Mouse (Mus musculus) cerebral cortex, adult 2 months (tissue): ENCODE results near the gene P3h4.

ENCODE experiments used
- WGBS: fragments of 180-500 bp; shearing (Covaris S2); methylation state at CpG from one replicate; pipeline ENCODE4 v1.1.7; 2018; 5-methylcytosine and 5-hydroxymethylcytosine counted together

The P3h4 gene

DNA sequence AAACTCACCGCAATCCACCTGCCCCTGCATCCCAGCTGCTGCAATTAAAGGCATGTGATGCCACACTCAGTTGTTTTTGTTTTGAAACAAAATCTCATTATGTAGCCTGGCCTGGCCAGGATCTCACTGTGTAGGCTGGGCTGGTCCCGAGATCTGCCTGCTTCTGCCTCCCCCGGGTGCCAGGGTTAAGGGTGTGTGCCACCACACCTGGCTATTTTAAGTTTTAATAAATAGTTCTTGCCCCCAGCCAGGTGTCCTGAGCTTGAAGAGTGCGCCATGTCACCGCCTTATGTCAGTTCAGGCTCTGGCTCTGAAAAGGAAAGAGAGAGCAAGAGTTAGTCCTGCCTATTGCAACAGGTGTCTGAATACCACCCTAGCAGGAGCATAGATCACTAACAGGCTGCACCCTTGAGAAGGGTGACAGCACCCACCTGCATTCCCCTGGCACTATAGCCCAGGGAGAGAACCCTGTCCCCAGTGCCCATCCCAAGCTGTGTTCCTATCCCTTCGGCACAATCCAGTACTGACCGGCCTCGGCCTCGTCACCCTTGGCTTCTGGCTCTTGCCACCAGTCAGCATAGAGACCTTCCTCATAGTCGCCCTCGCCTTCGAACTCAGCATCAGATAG, 5.7 kb downstream of the P3h4 start:
- WGBS = 93% methylated on average over 12 of the region's 12 CpGs

DNA sequence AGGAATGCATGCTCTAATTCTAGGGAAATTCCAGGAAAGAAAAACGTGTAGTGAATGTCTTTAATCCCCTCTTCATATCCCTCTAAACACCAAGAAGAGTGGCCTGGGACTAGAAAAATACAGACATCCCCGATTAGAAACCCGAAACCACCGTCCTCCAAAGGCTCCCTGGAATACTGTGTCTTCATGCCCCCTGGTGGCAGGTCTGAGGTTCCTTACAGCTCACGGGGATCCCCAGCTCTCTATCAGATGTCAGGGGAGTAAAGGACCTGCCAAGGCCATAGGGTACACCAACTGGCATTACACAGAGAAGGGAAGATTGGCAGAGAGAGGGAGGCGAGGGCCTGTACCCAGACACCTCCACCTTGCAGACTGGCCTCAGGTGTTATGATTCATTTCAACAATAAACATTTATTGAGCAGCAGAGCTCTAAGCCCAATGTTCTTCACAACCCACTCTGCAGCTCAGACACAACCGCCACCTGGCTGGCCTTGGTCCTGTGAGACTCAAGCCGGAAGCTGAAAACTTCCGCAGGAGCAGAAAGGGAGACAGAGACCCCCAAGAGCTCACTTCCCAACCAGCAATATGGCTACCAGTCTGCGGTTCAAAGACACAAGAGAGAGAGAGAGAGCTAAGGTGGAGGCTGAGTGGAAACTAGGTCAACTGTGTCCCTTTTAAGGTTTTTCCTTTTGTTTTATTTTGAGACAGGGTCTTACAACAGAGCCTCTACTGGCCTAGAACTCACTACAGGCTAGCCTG, 6.4 kb downstream of the P3h4 start:
- 44% methylated on average over 10 of the region's 10 CpGs for WGBS

DNA sequence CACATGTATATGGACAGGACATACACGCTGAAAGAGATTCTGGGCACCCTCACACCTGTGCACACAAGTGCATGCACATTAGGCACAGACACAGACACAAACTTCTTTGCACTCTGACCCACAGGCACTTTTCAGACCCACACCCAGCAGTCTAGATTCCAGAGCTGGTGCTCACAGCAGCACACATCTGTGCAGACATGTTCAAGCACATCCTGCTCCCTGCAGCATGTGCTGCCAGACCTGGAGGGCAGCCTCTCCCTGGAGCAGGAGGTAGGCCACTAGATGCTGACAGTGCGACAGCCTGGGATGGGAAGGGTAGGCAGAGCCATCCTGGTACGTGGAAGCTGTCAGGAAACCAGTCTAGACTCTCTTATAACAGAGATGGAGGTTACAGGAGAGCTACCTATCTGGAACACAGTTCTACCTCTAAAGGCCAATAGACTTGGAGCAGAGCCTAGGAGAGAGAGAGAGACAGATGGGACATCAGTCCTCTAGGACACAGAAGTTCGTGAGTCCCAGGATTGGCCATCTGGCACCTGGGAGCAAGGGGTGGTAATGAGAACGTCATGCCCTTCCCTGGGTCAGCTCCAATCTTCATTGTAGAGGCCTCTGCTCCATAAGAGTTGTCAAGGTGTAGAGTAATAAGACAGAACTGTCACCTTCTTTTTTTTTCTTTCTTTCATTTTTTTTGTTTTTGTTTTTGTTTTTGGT, 7.5 kb downstream of the P3h4 start:
- 83% methylated on average over 5 of the region's 5 CpGs for WGBS

DNA sequence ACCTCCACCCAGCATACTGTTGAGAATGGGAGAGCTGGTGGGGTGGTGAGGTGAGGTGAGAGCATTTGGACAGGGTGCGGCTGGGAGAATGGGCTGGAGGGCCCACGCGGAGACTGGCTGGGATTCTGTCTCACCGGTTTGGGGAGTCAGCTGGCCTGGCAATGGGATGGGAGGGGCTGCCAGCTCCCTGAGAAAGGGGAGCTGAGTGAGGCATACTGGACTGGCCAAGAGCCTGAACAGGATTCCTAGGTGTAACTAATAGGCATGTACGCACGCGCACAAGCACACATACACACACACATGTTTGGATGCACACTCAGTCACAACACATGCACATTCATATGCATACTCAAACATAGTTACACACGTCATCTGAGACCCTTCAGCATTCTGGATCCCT, 8.4 kb downstream of the P3h4 start:
- 89% methylated on average over 8 of the region's 8 CpGs for WGBS

DNA sequence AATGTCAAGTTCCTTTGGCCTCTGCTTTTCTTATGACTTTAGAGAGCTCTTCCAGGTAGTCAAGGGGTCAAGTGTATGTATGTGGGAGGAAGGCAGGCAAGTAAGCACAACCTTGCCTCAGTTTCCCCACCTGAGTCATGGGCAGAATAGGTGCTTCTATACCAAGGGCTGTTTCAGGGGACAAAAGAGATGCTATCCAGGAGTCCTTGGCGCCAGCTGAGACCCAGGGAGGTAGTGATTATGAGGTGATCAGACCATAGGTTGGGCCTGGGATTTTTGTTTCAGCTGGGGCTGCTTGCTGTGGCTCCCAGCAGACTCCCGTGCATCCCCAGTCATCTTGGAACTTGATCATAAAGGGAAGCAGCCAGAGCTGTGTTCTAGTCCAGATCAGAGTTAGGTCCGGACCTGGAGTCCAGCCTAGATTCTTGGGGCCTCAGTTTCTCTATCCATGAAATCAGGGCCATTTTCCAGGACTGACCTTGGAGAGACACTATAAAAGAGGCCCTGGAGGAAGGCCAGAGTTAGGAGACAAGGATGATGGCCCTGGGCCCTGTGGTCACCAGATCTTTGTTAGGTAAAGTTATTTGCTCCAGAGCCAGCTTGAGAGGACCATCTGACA, 10.1 kb downstream of the P3h4 start:
- WGBS = 95% methylated on average over 3 of the region's 3 CpGs

DNA sequence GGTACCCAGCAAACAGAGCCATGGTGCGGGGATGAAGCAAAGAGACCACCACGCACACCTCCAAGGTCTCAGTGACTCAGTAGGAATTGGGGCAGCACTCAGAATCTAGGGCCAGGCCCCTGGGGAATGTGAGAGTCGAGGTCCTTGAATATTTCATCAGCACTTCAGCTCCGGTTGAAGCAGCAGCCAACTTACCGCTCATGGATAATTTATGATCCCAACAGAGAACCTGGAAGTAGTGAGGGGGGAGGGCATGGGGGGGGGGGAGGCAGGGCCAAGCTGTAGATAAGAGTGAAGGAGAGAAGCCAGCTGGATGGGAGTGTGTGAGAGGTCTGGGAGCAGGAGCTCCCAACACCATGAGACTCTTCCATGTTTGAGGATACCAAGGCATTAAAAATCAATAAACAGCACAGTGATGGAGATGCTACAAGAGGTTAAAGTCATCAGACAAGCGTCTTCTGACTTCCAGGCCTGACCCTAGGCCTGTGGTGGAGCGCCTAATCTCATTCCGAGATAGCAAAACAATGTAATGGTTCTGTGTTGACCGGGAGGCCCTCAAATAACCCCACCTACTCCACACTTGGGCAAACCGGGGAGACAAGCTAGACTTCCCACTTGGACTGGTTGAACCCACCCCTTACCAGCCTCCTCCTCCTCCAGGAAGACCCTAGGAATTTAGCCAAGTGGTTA, 11.0 kb downstream of the P3h4 start:
- 86% methylated on average over 10 of the region's 10 CpGs for WGBS

DNA sequence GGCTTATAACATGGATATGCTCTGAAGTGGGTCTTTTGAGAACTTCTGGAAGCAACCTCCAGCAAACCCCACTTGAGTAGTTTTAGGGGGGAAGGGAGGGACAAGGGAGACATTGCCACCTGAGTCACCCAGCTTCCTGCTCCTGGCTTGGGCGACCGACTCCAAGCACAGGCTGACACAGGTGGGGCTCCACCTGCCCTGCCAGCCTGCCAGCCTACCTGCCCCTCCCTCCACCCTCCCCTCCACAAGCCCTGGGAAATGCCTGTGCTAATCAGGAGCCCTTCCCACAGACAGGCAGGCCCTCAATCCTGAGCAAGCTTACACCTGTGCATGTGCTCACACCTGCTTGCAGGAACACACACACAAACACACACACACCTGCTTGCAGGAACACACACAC, 12.0 kb downstream of the P3h4 start:
- WGBS = 81% methylated on average over 2 of the region's 2 CpGs

DNA sequence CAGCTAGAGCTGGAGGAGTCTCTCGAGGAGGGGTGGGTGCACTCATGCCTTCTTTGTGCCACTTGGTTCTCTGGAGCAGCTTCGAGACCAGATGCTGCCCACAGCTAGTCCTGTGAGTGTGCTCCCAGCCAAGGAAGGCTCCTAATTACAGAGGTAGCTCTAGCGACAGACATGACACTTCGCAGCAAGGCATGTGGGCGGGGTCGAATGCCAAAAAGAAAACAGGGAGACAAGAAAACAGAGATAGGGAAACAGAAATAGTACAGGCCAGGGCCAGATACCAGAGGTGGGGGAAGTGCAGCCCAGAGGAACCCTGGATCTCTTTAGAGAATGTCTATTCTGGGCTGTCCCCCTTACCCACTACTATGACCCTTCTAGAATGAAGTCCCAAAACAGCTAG, 12.4 kb downstream of the P3h4 start:
- 46% methylated on average over 6 of the region's 6 CpGs for WGBS

DNA sequence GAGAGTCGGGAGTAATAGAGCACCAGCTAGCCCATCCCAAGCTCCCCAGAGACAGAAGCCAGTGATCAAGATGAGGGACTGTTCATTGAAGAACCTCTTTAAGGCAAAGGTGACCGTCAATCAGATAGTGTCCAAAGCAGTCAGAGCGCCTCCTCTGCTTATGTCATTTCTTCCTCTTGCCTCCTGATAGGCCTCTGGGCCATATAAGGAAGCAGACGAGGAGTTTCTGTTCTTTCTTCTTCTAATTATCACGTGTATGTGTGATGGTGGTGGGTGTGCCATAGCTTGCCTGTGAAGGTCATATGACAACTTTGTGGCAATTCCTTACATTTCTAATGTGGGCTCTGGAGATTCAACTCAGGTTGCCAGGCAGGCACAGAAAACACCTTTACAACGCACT, 13.8 kb downstream of the P3h4 start:
- WGBS = 89% methylated on average over 6 of the region's 6 CpGs

DNA sequence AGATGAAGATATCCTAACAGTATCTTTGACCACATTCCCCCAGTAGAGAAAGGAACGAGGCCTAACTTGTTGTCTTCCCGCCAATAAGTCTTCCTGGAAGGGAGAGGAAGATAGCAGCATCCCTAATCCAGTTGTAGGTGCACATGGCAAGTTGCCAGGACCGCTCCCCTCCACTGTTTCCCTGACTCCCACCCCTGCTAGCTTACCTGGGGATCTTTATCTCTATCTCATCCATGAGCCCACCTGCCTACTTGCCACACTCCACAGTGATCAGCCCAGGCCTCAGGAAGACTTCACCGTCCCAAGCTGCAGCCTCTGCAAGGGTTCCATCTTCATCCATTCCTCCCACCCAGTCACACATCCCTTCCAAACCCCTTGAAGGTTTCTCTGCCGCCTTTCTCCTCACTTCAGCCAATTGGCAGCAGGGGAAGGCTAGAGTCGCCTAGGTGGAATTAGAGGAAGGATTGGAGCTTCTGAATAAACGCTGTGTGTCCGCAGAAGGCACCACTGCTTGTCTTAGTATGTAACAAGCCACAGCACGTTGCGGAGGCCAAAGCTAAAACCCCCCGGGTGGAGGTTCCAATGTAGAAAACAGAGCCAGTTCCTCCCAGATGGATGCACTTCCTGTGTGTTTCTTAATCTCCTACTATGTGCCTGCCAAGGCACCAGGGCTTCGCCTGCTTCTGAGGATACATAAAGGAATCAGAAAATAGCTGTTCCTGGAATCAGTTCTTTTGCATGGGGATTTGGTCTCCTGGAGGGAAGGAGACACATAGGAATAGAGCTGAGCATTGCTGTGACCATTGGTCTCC, 14.7 kb downstream of the P3h4 start:
- WGBS = 65% methylated on average over 12 of the region's 12 CpGs

DNA sequence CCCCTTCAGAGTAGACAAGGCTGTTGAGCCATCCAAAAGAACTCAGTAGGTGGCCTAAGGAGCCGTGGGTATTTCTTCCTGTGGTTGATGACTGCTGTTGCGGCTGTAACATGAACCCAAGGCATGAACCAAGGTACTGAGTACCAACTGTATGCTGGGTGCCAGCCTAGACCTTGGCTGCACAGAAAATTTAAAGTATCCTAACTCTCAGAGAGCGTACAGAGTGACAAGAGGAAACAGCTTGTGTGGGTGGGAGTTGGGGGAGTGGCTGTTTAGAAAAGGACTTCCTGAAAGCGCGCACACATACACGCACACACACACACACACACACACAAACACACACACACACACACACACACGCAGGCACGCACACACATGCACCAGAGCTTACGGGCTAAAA, 15.3 kb downstream of the P3h4 start:
- 53% methylated on average over 9 of the region's 9 CpGs for WGBS

DNA sequence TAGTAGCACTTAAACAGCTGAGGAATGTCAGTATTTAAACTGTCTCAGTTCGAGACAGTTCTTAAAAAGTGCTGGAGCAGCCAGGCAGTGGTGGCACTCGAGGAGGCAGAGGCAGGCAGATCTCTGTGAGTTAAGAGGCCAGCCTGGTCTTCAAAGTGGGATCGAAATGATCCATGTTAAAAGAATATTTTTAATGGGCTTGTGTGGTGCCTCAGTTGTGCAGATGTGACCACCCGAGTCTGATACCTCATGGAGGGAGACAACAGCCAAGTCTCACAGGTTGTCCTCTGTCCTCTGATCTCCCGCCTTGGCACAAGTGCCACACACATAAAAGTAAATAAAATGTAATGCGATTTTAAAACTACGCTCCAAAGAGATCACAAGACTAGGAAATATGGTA, 16.1 kb downstream of the P3h4 start:
- 89% methylated on average over 7 of the region's 7 CpGs for WGBS

DNA sequence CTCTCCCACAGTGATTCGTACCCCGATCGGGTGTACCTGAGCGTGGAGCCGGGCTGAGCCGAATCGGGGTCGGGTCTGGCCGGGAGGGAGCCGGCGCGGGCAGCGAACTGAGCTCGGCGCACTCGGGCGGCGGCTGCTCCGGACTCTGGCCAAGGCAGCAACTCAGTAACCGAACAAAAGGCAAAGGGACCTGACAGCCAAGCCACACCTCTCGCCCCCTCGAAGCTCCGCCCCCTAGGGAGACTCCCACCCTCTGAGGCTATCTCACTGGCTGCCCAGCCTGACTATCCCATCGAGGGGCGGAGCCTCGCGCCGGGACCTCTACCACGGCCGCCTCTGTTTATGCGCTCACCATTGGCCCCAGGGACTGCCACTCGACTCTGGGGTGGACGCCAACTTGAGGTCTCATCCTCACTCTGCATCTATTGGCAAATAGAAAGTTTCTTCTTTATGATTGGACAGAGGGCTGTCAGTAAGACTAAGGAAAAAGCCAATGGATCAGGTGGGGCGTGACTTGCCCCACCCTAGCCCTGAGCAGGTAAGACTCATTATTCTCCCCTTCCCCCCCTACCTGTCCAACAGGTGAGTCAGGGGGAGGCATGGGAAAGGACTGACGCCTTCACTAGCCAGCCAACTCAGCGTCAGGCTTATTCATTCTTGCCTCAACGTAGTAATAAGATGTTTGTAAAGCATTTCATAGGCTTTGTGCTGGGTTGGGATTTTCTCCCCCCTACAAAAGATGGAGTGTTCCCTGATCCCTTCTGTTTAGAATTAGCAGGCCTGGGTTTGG, 16.8 kb downstream of the P3h4 start, which contains the start of gene Jup:
Gene Jup (minus strand): TSS at position 164 of the 790 bp plus-strand sequence.
- WGBS = 2% methylated on average over 37 of the region's 37 CpGs

DNA sequence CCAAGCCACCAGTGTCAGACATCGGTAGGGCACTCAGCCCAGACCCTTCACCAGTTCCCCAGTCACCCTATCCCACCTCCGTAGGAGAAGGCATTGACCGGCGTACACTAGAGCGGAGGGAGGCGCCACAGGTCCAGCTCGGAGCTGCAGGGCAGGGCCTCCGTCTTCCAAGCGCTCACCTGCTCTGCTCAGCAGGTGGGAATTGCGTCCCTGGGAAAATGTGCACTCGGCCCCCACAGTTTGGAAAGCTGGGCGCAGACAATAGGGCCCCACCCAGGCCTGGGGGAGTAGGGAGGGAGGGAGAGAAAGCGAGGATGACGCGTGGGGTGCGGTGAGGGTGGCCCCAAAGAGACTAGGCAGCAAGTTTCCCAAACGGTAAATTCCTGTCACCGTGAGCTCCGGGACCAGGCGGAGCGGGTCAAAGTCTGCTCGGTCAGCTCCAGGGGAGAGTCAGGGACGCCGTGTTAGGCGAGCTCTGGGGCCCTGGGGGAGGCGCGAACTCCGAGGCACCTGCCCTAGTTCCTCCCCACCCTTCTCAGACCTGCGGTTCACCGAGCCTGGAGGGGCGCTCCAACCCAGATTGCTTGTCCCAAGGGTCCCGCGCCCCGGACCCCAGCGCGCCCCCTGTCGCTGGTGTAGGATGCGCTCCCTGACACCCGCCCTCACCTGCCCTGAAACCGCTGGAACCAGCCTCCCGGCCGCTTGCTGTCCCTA, 17.6 kb downstream of the P3h4 start:
- WGBS = 2% methylated on average over 42 of the region's 42 CpGs

DNA sequence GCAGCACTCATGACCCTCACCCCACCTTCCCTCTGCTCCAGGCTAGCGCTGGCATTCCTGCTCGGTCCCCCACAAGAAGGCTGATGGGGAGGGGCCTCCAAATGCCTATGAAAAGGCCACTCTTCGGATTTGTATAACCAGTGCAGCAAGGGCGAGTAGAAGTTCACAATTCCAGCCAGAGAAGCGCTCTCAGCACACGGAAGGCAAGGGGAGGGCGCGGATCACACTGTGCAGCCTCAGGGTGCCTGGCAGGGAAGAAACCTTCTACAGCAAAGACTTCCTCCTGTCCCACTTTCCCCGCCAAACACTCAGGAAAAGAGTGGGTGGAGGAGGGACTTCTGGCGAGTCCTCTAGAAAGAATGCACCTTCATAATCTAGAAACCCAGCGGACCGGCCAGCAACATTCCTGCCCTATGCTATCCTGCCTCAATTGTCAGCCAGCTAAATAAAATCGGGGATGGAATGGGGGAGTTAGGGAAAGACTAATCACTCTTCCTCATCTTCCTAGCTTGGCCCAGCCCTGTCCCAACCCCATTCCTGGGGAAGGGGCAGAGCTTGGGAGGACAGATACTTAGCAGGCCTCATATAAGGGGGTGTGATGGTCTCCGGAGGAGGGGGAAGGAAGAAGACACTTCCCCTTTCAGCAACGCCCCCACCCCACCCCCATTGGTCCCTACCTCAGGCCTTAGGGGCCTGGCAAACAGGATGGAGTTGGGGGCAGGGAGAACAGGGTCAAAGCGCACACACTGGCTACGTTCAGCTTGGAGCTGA, 18.6 kb downstream of the P3h4 start:
- 27% methylated on average over 17 of the region's 17 CpGs for WGBS

DNA sequence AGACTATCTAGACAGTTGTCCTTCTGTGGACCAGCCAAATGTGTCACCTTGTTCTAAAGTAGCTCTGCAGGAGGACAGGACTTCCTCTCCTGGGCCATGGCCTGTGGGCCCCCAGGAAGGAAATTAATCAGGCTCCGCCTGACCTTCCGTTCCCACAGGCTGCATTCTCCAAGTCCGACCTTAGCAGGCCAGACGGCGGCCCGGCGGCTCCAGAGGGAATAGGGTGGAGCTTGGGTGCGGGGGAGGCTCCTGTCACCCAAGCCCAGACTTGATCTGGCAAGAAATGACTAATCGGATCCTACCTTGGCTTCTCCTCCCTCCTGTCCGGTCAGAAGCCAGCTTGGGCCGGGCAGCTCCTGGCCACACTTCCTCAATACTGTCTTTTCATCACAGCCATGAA, 19.4 kb downstream of the P3h4 start:
- WGBS = 45% methylated on average over 11 of the region's 11 CpGs

DNA sequence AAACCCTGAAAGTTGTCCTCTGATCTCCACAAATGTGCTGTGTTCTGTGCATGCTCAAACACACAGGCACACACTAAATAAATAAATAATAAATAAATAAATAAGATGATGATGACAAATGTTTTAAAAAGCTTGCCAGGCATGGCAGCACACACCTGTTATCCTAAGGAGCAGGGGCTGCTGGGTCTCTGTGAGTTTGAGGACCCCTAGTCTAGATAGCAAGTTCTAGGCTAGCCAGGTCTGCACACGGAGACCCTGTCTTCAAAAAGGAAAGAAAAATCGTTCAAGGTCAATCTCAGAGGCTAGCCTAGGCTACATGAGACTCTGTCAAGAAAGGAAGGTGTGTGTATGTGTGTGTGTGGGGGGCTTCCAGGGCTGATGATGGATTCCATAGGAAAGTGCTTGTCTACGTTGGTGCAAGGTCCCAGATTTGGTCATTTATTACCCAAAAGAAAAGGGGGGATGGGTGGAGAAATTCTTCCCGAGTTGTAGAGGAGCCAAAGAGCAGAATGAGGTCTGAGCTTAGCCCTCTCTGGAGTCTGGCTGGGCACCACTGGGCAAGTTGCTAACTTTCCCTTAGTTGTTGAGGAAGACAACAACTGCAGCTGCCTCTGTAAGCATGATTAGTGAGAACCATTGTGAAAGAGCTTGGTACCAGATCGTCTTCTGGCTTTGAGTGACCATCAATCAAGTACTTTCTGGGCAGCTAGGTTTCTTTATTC, 20.1 kb downstream of the P3h4 start:
- WGBS = 69% methylated on average over 5 of the region's 5 CpGs

DNA sequence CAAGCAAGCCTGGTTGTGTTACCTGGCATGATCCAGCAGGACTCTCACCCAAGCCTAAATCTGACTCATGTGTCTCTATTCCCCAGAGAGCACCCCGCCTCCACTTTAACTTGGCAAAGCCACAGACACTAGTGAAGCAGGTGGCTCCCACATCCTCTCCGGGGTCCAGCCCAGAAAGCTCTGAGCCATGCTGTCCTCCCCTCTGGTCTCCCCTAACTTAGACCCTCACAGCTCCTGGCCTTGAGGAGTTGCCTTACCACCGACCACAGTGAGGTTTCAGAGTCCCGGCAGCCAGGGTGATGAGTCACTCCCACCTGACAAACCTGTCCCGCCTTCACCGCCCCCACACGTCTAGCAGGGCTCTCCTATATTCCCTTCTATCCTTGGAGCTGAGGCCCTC, 20.9 kb downstream of the P3h4 start:
- WGBS = 45% methylated on average over 7 of the region's 7 CpGs
